Comparison of ENCODE assay signal across 8 mouse cellular contexts in the genomic region with DNA sequence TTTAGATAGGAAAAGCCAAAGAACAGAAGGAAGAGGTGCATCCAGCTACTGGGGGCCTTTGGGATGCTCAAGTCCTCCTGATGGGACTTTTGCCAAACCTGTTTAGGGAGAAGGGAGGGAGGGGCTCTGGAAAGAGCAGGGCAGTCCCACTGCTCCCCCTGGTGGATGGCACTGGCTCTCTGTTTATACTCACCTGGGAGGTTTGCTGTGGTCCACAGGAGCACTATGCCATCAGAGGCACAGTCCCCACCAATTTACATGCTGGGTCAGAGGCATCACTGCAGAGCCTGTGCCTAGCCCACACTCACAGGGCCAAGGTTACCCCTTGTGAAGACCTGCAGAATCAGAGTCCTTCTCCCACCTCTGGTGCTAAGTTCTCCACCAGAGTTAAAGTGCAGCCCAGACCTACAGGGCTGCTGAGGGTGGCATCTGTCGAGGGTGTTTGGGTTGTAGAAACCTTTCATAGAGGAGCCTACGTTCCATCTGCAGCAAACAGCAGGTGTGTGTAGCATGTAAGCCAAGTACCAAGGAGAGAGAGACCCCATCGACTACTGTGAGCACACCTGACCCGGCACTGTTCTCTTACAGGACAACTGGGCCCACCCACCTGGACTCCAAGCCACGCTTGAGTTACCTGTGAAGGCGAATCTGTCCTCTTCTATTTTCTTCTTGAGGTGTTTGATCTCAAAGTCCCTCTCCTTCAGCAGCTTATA. TPM values are rescaled to one million over a fixed set of nuclear protein-coding genes. Genes with fewer than 3 reads are reported as not detected.
DNase-seq lines count a peak whose midpoint lies in the region; ATAC-seq lines count a peak whose summit lies in the region.

No protein-coding gene starts in this region.

- intact Hi-C loops in heart, postnatal 14 days (cut with DNase I): loop anchor here (2.0 to 5.0 kb wide), 3 partner anchors 47 to 134 kb away; no protein-coding TSS in a partner anchor

- no peaks in the 10 kb centered on the region for H3K27me3 ChIP-seq in forebrain, embryonic 14.5 days (replicated peaks; ENCODE audit: control insufficient read depth, insufficient read depth, low read length)
- no peaks in the 10 kb centered on the region for H3K27me3 ChIP-seq in forebrain, embryonic 11.5 days (ENCODE audit: control insufficient read depth, insufficient read depth, low read length)
- H3K27me3 ChIP-seq in lung, embryonic 16.5 days (ENCODE audit: control insufficient read depth, insufficient read depth, low read depth, low read length): no peaks in the 10 kb centered on the region
- no peaks in the 10 kb centered on the region for H3K27me3 ChIP-seq in stomach, embryonic 16.5 days (ENCODE audit: control insufficient read depth, insufficient read depth, low read length)

- DNase-seq in forebrain, embryonic 14.5 days (ENCODE audit: low spot score): peak; percentile 48
- no peak for DNase-seq in forebrain, embryonic 11.5 days (ENCODE audit: low spot score)
- peak; percentile 44 for DNase-seq in ovary, postnatal 14 days (ENCODE audit: low spot score)
- DNase-seq in ovary, postnatal 10 days (ENCODE audit: low spot score): no peak
- DNase-seq in cerebellum, adult 18-20 months: peak; percentile 61 to 66
- DNase-seq in heart, postnatal 14 days: peak; percentile 62 to 70

- H3K9me3 ChIP-seq in forebrain, embryonic 14.5 days (replicated peaks; ENCODE audit: control insufficient read depth, low read length): no peaks in the 10 kb centered on the region
- no peaks in the 10 kb centered on the region for H3K9me3 ChIP-seq in forebrain, embryonic 11.5 days (ENCODE audit: control insufficient read depth, low read length)
- H3K9me3 ChIP-seq in lung, embryonic 16.5 days (ENCODE audit: control insufficient read depth, low read length): no peaks in the 10 kb centered on the region
- H3K9me3 ChIP-seq in stomach, embryonic 16.5 days (replicated peaks; ENCODE audit: control insufficient read depth, low read length): no peaks in the 10 kb centered on the region; the same call in 1 of the 2 replicates

- no peak overlapping the region for H3K4me3 ChIP-seq in forebrain, embryonic 14.5 days (ENCODE audit: low read depth, low read length)
- no peak overlapping the region for H3K4me3 ChIP-seq in forebrain, embryonic 11.5 days (ENCODE audit: low read depth, low read length)
- H3K4me3 ChIP-seq in lung, embryonic 16.5 days (ENCODE audit: low read length): no peak overlapping the region
- H3K4me3 ChIP-seq in stomach, embryonic 16.5 days (replicated peaks; ENCODE audit: low read length): no peak overlapping the region

- no peaks in the 10 kb centered on the region for H3K36me3 ChIP-seq in forebrain, embryonic 14.5 days (ENCODE audit: control insufficient read depth, insufficient read depth, low read length)
- no peaks in the 10 kb centered on the region for H3K36me3 ChIP-seq in forebrain, embryonic 11.5 days (ENCODE audit: control insufficient read depth, insufficient read depth, low read length)
- no peaks in the 10 kb centered on the region for H3K36me3 ChIP-seq in lung, embryonic 16.5 days (ENCODE audit: control insufficient read depth, insufficient read depth, low read length)
- no peaks in the 10 kb centered on the region for H3K36me3 ChIP-seq in stomach, embryonic 16.5 days (ENCODE audit: control insufficient read depth, insufficient read depth, low read length)

- H3K9ac ChIP-seq in forebrain, embryonic 14.5 days (ENCODE audit: low read length): no peak overlapping the region
- H3K9ac ChIP-seq in forebrain, embryonic 11.5 days (ENCODE audit: low read length): no peak overlapping the region
- H3K9ac ChIP-seq in lung, embryonic 16.5 days (ENCODE audit: low read length): no peak overlapping the region
- no peak overlapping the region for H3K9ac ChIP-seq in stomach, embryonic 16.5 days (ENCODE audit: low read length)

- no peak overlapping the region for H3K4me2 ChIP-seq in forebrain, embryonic 14.5 days (ENCODE audit: low read length)
- H3K4me2 ChIP-seq in forebrain, embryonic 11.5 days (ENCODE audit: low read depth, low read length, severe bottlenecking): no peak overlapping the region
- H3K4me2 ChIP-seq in lung, embryonic 16.5 days (ENCODE audit: low read depth, low read length): no peak overlapping the region
- no peak overlapping the region for H3K4me2 ChIP-seq in stomach, embryonic 16.5 days (ENCODE audit: low read depth, low read length)

- WGBS in forebrain, embryonic 14.5 days: 82% methylated on average over 6 of the region's 6 CpGs
- WGBS in forebrain, embryonic 11.5 days: 74% methylated on average over 6 of the region's 6 CpGs
- 70% methylated on average over 6 of the region's 6 CpGs for whole genome bisulfite sequencing in lung, embryonic 16.5 days
- 64% methylated on average over 6 of the region's 6 CpGs for WGBS in stomach, embryonic 16.5 days

- H3K4me1 ChIP-seq in forebrain, embryonic 14.5 days (ENCODE audit: control insufficient read depth, insufficient read depth, low read length): no peaks in the 10 kb centered on the region
- 0 out of 2 replicates have a peak, but pooled peaks cover 2% of the 10 kb centered on the region for H3K4me1 ChIP-seq in forebrain, embryonic 11.5 days (replicated peaks; ENCODE audit: control insufficient read depth, insufficient read depth, low read length)
- H3K4me1 ChIP-seq in lung, embryonic 16.5 days (replicated peaks; ENCODE audit: control insufficient read depth, insufficient read depth, low read length): no peaks in the 10 kb centered on the region
- H3K4me1 ChIP-seq in stomach, embryonic 16.5 days (ENCODE audit: control insufficient read depth, insufficient read depth, low read length): no peaks in the 10 kb centered on the region

- no peak overlapping the region for H3K27ac ChIP-seq in forebrain, embryonic 14.5 days (ENCODE audit: low read depth, low read length)
- no peak overlapping the region for H3K27ac ChIP-seq in forebrain, embryonic 11.5 days (ENCODE audit: low read depth, low read length)
- no peak overlapping the region for H3K27ac ChIP-seq in lung, embryonic 16.5 days (ENCODE audit: low read length)
- H3K27ac ChIP-seq in stomach, embryonic 16.5 days (ENCODE audit: low read length): no peak overlapping the region

- 0 out of 2 replicates have a peak, but pooled peaks have one; percentile 25 for ATAC-seq in forebrain, embryonic 14.5 days
- no peak for ATAC-seq in forebrain, embryonic 11.5 days (replicated peaks; ENCODE audit: low FRiP score)
- 0 out of 2 replicates have a peak, but pooled peaks have one; percentile 13 for ATAC-seq in lung, embryonic 16.5 days (ENCODE audit: low read depth)
- 0 out of 2 replicates have a peak, but pooled peaks have one; percentile 17 for ATAC-seq in stomach, embryonic 16.5 days (ENCODE audit: insufficient read depth, low FRiP score)

RNA-seq across cellular contexts. Expression of a gene that starts 8.9 kb away (rescaled TPM):
- polyA plus RNA-seq in forebrain, embryonic 14.5 days (2014; fragmentation: Nextera tagmentation; extraction: Ambion mirVana): 2.7 and 3.0 TPM in 2 replicates
- 2.6 and 2.7 TPM in 2 replicates for polyA plus RNA-seq in forebrain, embryonic 11.5 days (2014; fragmentation: Nextera tagmentation; extraction: Ambion mirVana)
- under 1 TPM in 1 of 2 experiments, not detected in 1; 0.38 TPM for total RNA-seq in heart, postnatal 14 days (2021)
- 2.0 and 2.4 TPM in 2 replicates for polyA plus RNA-seq in lung, embryonic 16.5 days (2015; fragmentation: Nextera tagmentation; extraction: Ambion mirVana)
- polyA plus RNA-seq in stomach, embryonic 16.5 days (2015; fragmentation: Nextera tagmentation; extraction: Ambion mirVana): 0.56 and 0.59 TPM in 2 replicates

RNA-seq across cellular contexts. Expression of a gene that starts 27.8 kb away (rescaled TPM):
- polyA plus RNA-seq in forebrain, embryonic 14.5 days (2014; fragmentation: Nextera tagmentation; extraction: Ambion mirVana): 114 and 151 TPM in 2 replicates
- 170 and 184 TPM in 2 replicates for polyA plus RNA-seq in forebrain, embryonic 11.5 days (2014; fragmentation: Nextera tagmentation; extraction: Ambion mirVana)
- total RNA-seq in heart, postnatal 14 days (2021): 100 to 1,000 TPM; 203 to 224 TPM
- 152 and 166 TPM in 2 replicates for polyA plus RNA-seq in lung, embryonic 16.5 days (2015; fragmentation: Nextera tagmentation; extraction: Ambion mirVana)
- polyA plus RNA-seq in stomach, embryonic 16.5 days (2015; fragmentation: Nextera tagmentation; extraction: Ambion mirVana): 293 and 317 TPM in 2 replicates

RNA-seq across cellular contexts. Expression of a gene that starts 38.1 kb away (rescaled TPM):
- not detected in 2 replicates for polyA plus RNA-seq in forebrain, embryonic 14.5 days (2014; fragmentation: Nextera tagmentation; extraction: Ambion mirVana)
- 0.11 TPM in 1 of 2 replicates, not detected in the other for polyA plus RNA-seq in forebrain, embryonic 11.5 days (2014; fragmentation: Nextera tagmentation; extraction: Ambion mirVana)
- 100 to 1,000 TPM; 118 to 123 TPM for total RNA-seq in heart, postnatal 14 days (2021)
- polyA plus RNA-seq in lung, embryonic 16.5 days (2015; fragmentation: Nextera tagmentation; extraction: Ambion mirVana): 1.4 and 2.4 TPM in 2 replicates
- polyA plus RNA-seq in stomach, embryonic 16.5 days (2015; fragmentation: Nextera tagmentation; extraction: Ambion mirVana): 2.2 and 4.3 TPM in 2 replicates

RNA-seq across cellular contexts. Expression of a gene that starts 53.0 kb away (rescaled TPM):
- 0.49 and 0.60 TPM in 2 replicates for polyA plus RNA-seq in forebrain, embryonic 14.5 days (2014; fragmentation: Nextera tagmentation; extraction: Ambion mirVana)
- polyA plus RNA-seq in forebrain, embryonic 11.5 days (2014; fragmentation: Nextera tagmentation; extraction: Ambion mirVana): 0.08 and 0.11 TPM in 2 replicates
- total RNA-seq in heart, postnatal 14 days (2021): 1 to 10 TPM; 6.7 to 6.8 TPM
- polyA plus RNA-seq in lung, embryonic 16.5 days (2015; fragmentation: Nextera tagmentation; extraction: Ambion mirVana): 0.57 and 2.2 TPM in 2 replicates
- 0.45 and 8.0 TPM in 2 replicates for polyA plus RNA-seq in stomach, embryonic 16.5 days (2015; fragmentation: Nextera tagmentation; extraction: Ambion mirVana)

Comparison
In these comparisons a context has a peak if more than half of its experiments do, and no peak if none do; other contexts are left out.
1. DNase-seq: peak in forebrain, embryonic 14.5 days (single experiment), ovary, postnatal 14 days (single experiment), cerebellum, adult 18-20 months (2 of 2) and heart, postnatal 14 days (2 of 2); none in forebrain, embryonic 11.5 days (single experiment) and ovary, postnatal 10 days (single experiment).